Mouse (Mus musculus) right cerebral cortex, postnatal 25 days (tissue): ENCODE results near the gene Anxa3.

Experiments
- DNase-seq: peaks from one replicate; pipeline ENCODE4 v3.0.0; 2022

The Anxa3 gene

GRCm38 (mm10) chr5:96848386-96848785, 55.2 kb downstream of the Anxa3 start:
- no peak for DNase-seq

- no peak for DNase-seq
These were observed 56.1 kb downstream of the Anxa3 start for GRCm38 (mm10) chr5:96849232-96849631.

GRCm38 (mm10) chr5:96853451-96853850, 60.3 kb downstream of the Anxa3 start:
- no peak for DNase-seq

GRCm38 (mm10) chr5:96854350-96854749, 61.2 kb downstream of the Anxa3 start:
- no peak for DNase-seq

GRCm38 (mm10) chr5:96859938-96860337, 66.8 kb downstream of the Anxa3 start:
- DNase-seq, result no peak

GRCm38 (mm10) chr5:96867171-96867570, 74.0 kb downstream of the Anxa3 start:
- no peak for DNase-seq

GRCm38 (mm10) chr5:96868893-96869292, 75.8 kb downstream of the Anxa3 start:
- DNase-seq, result no peak

GRCm38 (mm10) chr5:96870996-96871395, 77.9 kb downstream of the Anxa3 start:
- DNase-seq, result no peak

- no peak for DNase-seq
These were observed 85.0 kb downstream of the Anxa3 start for GRCm38 (mm10) chr5:96878178-96878577.

GRCm38 (mm10) chr5:96878851-96879540, 85.9 kb downstream of the Anxa3 start:
- DNase-seq, result no peak

GRCm38 (mm10) chr5:96880231-96880630, 87.1 kb downstream of the Anxa3 start:
- DNase-seq, result no peak

GRCm38 (mm10) chr5:96881118-96881517, 88.0 kb downstream of the Anxa3 start:
- no peak for DNase-seq

GRCm38 (mm10) chr5:96881613-96882012, 88.5 kb downstream of the Anxa3 start:
- no peak for DNase-seq

GRCm38 (mm10) chr5:96885202-96885601, 92.1 kb downstream of the Anxa3 start:
- no peak for DNase-seq

GRCm38 (mm10) chr5:96888396-96888795, 95.3 kb downstream of the Anxa3 start:
- DNase-seq, result no peak

GRCm38 (mm10) chr5:96890367-96890766, 97.2 kb downstream of the Anxa3 start:
- no peak for DNase-seq
